Mouse (Mus musculus): ENCODE results near the gene Fam69a.
"Not testable (repeated sequence)": the region's sequence is repeated elsewhere in the genome, so short reads cannot be mapped to it uniquely, and the experiment has no call there.

The Fam69a gene

DNA sequence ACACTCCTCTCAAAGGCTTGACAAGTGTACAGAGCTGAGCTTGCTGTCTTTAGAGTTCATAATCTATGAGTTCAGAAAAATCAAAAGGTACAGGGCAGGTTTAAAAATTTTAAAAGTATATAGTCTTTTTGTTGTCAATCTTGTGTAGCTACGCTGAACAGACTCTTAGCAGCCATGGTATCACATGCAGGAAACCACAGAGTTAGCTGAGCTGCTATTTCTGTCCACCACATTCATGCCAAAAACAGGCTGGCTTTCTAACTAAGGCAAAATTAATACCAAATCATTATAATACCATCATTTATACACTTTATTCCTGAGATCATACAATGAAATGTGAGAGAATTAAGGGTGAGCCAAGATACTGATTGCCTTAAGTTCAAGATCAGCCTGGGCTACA, 40.4 kb downstream of the Fam69a start:
- peak; percentile 29 for DNase-seq (ENCODE audit: low read depth)

DNA sequence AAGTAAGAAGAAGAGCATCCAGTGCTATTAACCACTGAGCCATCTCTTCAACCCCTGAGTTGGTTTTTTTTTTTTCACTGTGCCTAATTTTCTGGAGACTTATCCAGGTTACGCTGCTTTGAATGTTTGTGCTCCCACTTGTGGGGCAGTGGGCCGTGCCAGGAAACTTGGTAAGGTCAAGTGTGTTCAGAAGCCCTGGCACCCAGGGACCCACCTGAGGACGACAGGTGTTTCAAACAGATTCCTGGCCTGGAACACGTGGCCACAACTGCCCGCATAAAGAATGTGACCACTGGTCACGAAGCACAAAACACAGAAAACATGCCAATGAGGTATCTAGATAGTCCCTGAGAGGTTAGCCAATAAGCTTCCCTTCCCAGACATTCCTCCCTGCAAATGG, 43.4 kb downstream of the Fam69a start:
- DNase-seq (ENCODE audit: low read depth): no peak

DNA sequence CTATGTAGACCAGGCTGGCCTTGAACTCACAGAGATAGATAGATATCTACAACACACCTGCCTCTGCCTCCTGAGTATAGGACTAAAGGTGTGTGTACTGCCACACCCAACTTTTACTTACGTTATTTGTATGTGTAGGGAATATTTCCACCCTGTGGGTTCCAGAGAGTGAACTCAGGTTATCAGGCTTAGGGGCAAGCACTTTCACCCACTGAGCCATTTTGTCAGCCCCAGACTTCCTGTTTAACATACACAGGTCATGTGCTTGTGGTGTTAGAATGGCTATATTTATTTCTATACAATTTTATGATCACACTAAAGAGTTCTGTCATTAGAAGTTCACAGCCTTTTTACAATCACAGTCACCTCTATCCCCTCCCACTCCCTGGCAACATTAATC, 43.9 kb downstream of the Fam69a start:
- no peak for DNase-seq (ENCODE audit: low read depth)

DNA sequence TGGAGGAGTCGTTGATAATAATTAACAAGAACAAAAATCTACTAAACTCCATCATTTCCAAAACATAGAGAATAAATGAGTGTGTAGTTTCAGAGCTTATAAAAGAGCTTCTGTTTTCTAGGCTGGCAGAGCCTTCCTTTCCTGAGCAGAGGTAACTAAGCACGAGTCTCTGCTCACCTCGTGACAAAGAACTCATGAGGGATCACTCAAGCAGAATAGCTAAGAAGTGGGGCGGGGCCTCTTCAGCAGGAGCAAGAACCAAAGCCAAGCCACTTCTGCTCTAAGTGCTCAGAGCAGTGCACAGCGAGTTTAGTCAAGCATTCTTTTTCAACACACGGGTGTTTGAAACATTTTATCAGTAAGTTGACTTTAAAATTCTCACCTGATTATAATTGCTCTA, 45.7 kb downstream of the Fam69a start:
- no peak for DNase-seq (ENCODE audit: low read depth)

DNA sequence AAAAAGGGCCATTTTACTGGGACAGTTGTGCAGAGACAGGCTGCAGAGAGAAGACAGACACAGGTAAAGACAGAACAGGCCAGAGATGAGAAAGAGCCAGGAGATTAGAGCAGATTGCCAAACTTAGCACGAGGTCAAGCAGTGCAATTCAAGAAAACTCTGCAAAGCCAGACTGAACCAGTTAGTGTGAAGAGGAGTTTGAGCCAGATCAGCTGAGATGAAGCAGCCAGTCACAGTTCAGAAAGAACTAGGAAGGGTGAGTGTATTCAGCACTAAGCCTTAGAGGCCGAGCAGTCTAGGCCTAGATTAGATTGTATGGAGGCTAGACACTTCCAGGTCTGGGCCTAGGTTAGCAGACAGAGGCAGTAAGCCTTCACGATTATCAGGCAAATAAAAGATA, 47.2 kb downstream of the Fam69a start:
- no peak for DNase-seq (ENCODE audit: low read depth)

DNA sequence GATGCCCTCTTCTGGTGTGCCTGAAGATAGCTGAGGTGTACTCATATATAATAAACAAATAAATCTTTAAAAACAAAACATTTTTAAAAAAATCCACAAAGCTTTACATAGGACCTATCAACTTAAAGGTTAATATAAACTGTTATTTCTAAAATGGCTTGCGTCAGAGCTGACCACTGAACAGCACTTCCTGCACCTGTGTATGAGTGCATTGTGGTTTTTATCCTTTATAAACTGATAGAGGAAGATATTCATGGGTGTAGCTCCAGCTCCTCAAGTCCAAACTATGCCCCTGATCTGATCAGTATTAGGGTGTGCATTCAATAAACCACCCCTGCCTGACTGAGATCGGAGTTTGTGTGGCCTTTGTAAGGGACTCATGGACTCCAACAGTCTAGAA, 48.0 kb downstream of the Fam69a start:
- DNase-seq (ENCODE audit: low read depth): no peak

DNA sequence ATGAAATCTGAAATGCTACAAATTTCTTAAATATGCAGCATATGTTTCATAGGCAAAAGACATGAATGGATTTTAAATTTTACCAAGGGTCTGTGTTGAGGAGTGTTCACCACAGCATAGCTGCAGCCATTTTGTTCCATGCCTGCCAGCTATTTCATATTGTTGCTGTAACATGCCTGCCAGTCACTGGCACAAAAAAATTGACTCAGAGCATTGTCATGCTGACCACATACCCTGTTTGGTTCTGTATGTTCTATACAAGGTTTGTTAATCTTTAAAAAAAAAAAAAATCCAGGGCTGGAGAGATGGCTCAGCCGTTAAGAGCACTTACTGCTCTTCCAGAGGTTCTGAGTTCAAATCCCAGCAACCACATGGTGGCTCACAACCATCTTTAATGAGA, 48.4 kb downstream of the Fam69a start:
- not testable (repeated sequence) for DNase-seq (ENCODE audit: low read depth)

DNA sequence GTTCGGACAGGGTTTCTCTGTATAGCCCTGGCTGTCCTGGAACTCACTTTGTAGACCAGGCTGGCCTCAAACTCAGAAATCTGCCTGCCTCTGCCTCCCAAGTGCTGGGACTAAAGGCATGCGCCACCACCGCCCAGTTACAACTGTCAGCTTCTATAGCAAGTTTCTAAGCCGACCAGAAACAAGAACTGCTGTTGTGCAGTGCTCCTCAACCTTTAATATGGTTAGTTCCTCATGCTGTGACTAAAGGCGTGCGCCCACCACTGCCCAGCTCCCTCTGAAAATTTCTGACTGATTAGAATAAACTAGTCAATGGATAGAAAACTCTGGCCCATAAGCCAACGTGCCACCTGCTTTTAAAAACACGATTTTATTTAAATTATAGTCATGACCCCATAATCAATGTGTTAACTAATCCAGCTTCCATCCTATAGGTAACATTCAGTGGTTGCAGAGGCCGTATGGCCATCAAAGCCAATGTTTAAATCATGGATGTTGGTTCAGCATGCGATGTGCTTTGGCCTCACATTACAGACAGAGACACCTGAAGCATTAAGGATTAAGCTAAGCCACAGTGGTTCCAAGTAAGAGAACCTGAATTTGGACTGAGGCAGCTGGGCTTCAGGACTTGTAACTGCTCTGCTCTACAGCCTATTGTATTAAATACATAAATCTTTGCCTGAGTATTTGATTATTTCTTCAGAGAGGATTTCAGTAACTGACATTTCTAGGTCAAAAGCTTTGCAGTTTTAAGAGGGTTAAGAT, 50.1 kb downstream of the Fam69a start:
- no peak for DNase-seq (ENCODE audit: low read depth)

DNA sequence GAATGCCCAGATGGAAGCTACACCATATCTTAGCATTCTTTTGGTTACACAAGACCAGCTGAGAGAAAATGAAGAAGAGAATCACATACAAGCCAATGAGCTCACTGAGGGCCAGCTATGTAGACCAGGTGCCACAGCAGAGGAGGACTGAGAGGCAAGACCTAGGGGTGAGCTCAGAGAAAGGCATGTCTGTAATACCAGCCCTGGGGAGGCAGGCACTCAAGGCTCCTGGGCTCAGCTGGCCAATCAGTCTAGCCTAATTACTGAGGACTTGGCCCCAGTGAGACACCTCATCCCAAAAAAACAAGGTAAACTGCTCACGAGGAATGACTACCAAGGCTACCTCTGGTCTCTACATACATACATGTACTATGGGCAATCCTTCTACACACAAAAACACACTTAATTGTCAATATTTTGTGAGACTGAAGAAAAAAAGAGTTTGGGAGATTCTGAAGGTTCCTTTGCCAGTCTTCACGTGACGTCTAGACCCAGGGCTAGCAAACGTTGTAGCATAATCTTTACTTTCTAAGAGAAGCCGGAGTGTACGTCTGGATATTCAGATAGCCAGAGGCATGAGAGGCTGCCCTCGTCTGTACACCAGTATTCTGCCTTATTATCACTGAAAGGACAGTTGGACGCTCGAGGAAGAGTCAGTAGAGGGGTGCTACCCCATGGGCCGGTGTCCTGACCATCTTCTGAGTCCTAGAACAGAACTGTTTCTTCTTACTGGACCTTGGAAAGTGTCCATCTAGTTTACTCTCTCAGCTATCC, 51.9 kb downstream of the Fam69a start:
- DNase-seq (ENCODE audit: low read depth): no peak

DNA sequence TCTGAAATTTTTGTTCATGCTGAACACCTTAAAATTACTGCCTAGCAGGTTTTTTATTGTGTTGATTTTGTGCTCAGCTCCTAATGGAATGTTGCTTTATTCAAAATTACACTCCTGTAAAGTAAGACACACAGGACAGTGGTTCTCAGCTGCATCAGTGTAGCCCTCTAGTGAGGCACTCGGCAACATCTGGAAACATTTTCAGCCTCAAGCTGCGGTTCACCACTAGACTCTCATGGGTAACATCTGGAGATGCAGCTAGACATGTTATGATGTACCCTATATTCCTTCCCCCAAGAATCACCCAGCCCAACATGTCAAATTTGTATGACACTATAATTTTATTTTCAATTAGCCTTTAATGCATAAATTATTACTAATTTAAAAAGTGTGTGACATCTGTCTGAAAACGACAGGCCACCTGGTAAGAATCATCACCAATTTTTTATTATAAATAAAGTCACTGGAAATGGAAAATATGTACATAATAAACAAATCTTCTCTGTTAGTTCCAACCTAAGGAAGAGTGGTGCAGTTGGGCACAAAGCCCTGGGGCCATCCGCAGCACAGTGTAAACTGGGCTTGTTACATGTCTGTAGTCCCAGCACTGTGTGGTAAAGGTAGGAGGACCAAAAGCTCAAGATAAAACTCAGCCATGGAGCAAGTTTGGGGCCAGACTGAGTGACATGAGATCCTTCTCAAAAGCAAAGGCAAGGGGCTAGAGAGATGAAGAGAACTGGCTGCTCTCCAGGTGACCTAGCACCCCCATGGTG, 53.5 kb downstream of the Fam69a start:
- DNase-seq (ENCODE audit: low read depth): no peak

DNA sequence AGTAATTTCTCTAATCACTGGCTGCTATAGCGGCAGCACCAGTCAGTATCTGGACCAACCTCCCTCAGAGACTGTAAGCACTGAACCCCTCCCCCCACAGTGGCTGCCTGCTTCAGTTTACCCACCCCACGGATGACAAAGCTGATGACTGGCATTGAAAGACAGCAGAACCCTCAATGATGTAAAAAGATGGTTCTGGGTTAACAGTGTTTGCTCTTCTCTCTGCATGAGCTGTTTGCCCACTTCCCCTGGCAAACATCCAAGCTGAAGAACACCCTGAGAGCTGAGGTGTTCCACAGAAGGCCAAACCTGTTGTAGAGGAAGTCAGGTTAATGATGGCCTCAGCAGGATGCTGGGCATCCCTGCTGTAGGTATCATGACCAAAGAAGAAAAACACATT, 54.3 kb downstream of the Fam69a start:
- DNase-seq (ENCODE audit: low read depth): peak; percentile 55

DNA sequence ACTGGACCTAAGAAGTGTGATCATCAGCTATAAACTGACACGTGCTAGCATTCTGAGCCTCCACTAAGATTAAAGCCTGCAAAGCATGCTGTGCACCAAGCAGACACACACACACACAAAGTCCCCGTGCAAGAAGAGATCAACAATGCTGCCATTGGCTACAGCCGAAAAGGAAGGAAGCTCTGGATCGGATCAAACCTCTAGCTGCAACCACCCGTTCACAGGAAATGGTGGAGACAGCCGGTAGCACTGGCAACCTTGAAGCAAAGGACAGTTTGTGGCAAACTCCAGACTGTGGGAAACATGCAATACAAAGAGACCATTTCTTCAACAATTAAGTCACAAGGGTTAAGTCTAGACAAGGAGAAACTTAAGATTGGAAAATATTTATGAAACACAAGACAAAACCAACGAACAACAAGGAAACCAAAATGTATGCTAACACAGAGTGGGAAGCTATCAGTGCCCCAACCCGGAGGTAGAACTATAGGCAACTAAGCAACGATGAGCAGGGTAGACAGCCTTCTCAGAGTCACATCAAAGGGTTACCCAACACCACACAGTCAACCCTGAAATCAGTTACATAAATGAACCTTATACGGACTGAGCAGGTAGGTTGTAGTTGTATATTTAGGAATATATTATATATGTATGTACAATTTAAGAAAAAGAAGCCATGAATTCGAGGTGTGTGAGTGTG, 60.2 kb downstream of the Fam69a start:
- DNase-seq (ENCODE audit: low read depth): peak; percentile 75

DNA sequence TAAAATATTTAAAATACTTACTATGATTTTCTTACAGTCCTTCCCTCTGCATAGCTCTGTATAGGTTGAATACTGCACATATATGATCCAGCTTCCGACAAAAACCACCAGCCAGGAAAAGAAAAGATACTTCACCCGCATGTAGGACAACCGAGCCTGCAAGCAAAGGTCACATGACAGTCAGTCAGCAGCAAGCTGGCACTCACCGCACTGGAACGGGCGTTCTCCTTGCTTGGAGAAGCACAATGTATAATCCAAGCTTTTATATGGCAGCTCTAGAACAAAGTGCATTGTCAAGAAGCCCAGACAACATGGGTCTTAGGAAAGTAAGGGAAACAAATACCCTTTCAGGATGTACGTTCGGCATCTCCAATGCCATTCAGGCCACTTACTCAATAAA, 62.3 kb downstream of the Fam69a start:
- no peak for DNase-seq (ENCODE audit: low read depth)

DNA sequence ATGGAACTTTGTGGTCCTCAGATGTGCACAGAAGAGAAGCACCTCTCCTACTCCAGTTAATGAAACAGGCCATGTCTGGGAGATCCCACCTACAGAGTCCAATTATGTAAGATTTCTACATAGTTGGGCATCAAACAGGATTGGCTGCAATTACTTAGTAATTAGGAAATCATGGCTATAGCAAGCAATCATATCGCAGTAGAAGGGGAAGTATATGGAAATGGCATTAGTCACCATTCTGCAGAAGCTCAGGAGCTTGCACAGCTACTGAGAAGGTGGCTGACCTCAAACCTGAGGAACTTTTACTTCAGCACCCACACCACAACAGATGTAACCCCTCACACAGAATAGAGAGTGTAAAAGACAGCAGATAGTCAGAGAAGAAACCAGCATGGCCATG, 64.0 kb downstream of the Fam69a start:
- no peak for DNase-seq (ENCODE audit: low read depth)

DNA sequence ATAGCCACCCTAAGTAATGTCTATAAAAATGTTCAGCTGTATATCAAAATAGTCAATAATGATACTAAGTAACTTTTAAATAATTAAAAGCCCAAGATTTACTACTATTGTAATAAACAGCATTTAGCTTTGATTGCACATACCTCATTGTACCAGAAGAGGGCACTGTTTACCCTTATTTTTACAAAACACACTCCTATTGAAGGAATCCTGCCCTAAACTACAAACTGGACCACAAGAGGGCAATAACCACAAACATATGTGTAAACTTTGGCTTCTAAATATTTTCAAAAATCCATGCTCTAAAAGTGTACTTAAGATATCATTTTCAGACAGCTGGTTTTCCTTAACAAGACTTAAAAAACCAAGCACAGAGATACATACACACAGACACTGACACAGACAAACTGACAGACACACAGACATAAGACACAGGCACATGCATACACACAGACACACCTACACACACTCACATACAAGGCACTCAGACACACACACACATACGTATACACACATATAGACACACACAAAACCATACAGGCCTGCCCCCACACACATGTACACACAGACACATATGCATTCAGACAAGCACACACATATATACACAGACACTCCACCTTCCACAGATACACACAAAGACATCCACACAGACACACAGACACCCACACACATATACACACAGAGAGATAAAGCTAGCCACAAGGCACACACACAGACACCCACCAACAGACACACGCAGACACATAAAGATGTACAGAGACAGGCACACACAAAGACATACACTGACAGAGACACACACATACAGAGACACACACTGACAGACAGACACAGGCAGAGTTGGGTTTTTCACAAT, 65.3 kb downstream of the Fam69a start:
- peak; percentile 90 for DNase-seq (ENCODE audit: low read depth)

DNA sequence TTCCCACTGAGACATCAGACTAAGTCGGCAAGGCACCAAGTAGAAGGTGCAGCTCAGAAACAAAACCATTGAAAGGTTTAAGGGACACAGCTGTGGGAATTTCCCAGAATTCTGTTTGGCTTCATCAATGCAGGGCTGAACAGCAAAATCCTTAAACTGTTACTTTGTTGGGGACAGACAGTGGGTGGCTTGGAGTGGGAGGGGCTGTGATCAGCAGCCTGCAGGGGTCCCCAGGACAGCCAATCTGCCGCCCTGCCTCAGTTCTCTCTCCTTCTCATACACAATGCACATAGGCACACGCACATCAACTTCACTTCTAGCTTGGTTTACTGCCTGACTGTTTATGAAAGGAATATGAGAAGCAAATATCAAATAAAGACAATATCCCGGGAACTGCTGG, 71.6 kb downstream of the Fam69a start:
- DNase-seq (ENCODE audit: low read depth): no peak

DNA sequence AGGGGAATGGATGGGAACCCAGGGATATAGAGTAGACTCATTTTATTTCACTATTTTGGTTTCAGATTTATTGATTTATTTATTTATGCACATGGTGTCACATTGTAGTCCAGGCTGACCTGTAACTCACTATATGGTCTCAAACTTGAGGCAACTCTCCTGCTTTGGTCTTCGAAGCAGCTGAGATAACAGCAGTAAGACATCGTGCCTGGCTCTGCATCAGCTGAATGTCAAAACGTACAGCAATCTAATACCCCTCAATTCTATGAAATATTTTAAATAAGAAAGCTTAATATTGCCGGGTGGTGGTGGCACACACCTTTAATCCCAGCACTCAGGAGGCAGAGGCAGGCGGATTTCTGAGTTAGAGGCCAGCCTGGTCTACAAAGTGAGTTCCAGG, 75.9 kb downstream of the Fam69a start:
- DNase-seq (ENCODE audit: low read depth): no peak

DNA sequence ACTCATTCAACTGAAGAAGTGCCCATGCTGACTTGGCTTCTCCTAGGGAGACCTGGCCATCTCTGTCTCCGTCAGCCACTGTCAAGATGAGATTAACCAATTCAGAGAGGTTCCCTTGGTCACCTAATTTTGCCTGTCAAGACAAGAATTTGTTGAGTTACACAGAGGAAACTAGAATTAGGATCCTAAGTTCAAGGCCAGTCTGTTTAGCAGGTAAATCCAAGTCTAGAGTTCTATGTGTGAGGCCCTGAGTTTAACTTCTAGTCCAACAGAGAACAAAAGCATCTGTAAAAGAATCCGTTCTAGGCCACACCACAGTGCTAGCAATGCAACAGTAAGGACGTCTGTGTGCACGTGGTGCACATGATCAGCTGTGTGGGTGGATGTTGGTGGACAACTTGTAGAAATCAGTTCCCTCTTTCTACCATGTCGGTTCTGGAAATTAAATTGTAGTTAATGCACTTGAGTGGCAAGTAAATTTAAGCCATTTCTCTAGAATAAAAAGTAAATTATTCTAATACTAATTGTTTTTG, 76.7 kb downstream of the Fam69a start:
- DNase-seq (ENCODE audit: low read depth): no peak

DNA sequence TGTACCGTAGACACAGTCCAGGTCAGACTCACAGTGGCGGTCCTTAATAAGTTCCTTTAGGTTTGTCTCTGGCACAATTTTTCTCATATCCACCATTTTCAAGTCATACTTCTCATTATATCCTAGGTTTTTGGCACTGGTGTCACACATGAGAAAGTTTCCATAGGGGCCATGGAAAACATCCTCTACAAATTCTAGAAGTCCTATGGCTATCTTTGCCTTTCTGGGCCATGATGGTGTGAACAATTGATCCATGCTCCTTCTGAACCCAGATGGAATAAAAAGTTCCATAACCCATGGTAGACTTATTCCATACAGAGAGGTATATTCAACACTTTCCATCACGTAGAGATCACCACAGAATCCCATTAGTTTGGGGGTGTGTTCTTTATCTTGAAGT, 77.2 kb downstream of the Fam69a start:
- no peak for DNase-seq (ENCODE audit: low read depth)

DNA sequence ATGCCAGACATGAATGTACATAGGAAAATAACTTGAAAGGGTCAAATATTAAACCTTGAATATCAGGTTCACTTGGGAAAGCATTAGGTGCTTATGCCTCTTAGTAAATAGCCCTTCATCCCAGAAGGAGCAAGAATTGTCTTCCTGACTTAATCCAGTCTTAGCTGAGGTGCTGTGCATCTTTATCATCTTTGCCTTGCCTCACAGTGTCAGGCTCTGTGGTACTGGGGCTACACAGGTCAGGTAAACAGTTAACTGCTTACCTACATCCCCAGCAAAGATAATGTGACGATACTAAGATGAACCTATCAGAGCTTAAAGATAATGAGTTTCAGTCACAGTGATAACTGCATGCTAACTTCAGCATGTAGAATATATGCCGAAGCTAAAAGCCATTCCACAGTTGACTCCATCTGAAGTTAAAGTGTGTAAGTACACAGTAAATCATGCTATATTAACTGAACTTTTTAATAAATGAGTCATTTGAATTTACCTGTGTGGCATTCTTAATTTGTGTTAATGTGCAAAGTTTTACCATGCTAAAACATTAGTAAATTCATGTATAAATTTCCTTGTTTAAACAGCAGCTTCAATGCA, 78.3 kb downstream of the Fam69a start:
- DNase-seq (ENCODE audit: low read depth): no peak

DNA sequence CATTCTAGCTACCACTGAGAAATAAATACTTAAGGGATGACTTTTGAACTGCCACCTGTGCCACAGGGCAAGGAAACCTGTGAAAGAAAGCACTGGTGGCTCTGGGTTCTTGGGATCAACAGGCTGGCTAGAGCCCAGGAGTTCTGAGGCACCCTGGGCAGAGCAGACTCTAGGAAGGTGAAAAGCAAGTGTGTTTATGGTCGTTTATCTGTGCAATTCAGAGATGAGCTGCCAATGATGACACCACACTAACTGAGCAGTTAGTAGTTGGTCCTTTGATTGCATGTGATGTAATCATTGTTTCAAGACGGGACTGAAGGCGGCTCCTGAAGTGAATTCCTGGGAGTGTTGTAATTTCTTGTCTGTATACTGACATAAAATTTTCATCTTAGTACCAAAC, 82.6 kb downstream of the Fam69a start:
- no peak for DNase-seq (ENCODE audit: low read depth)

All from induced T-regulatory cell, adult 2 months (primary cell).